Mouse (Mus musculus): Measurements from ENCODE around the gene Gm17387.

DNA sequence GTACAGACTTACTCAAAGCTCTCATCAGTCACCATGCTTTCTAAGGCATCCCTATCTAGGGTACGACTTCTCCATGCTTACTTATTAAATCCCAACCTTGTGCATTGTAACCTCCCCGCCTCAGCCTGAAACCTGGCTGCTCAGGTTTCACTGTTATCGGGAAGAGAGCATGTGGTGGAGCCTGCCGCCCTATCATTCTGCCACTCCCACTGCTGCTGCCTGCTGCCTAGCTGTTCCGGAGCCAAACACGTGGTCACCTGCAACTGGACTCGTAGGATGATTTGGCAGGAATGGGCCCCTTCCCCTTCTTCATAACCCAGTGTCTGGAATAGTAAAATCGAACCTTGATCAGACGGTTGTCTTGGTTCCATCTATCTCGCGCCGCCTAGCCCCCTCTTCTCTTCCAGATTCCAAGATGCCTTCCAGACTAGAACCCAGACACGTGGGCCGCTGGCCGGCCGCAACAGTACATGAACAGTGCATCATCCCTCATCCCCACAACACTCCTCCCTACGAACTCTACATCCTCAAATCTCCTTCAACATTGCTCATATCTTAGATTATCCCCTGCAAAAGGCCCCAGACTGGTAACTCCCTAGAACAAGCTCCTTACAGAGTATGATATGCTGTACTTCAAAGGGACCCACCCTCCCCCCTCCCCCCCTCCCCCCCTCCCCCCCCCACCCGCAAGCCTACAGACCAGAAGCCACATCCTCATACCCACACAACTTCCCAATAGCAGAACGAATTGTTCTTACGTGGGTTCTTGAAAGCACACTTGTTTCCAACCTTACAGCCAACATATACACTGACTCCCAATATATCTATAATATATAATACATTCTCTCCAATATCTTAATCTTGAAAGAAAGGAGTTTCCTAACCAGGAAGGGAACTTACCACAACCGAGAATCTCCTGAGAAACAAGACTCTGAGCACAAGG lies 9.4 kb downstream of the Gm17387 start:
- TF ChIP-seq CTCF (IDR thresholded peaks at IDR 0.05; ENCODE audit: low read depth, low read length) (no peak), POLR2A (IDR thresholded peaks at IDR 0.05; ENCODE audit: insufficient read depth, low read length) (no peak), EP300 (IDR thresholded peaks at IDR 0.05; ENCODE audit: insufficient read depth, low read depth, low read length) (0 out of 2 replicates have a peak, but pooled peaks have one; percentile 18)
